12 mouse cellular contexts compared by ENCODE assay signal in genomic region chr3:102188972-102189371, GRCm38 (mm10). TPM values are rescaled to one million over a fixed set of nuclear protein-coding genes. Genes with fewer than 3 reads are reported as not detected.
DNase-seq lines count a peak whose midpoint lies in the region; ATAC-seq lines count a peak whose summit lies in the region.
"Had no signal": no experiment of that assay in that cellular context is flagged by ENCODE, and none has a peak within 500 bp of the region (broad histone marks: within the 10 kb centered on the region; RNA-seq: fewer than 3 reads in every experiment).

No protein-coding gene starts in this region.

- no peak for ATAC-seq in heart, embryonic 13.5 days (ENCODE audit: extremely low read depth, insufficient number of reproducible peaks, low FRiP score, low TSS enrichment)
- ATAC-seq in midbrain, embryonic 12.5 days (ENCODE audit: low FRiP score, low read depth): no peak

- H3K36me3 ChIP-seq in heart, embryonic 13.5 days: peaks cover 42% of the 10 kb centered on the region
- H3K36me3 ChIP-seq in midbrain, embryonic 12.5 days: no peaks in the 10 kb centered on the region
- H3K36me3 ChIP-seq: liver, embryonic 15.5 days had no signal

- no peaks in the 10 kb centered on the region for H3K27me3 ChIP-seq in heart, embryonic 13.5 days (replicated peaks)
- H3K27me3 ChIP-seq in midbrain, embryonic 12.5 days: peaks cover 56% of the 10 kb centered on the region

- peaks cover 69% of the 10 kb centered on the region for H3K4me1 ChIP-seq in heart, embryonic 13.5 days
- H3K4me1 ChIP-seq in midbrain, embryonic 12.5 days: peaks cover 28% of the 10 kb centered on the region

- 0 out of 2 replicates have a peak overlapping the region, but pooled peaks have one; percentile 5 for H3K4me3 ChIP-seq in heart, embryonic 13.5 days
- no peak overlapping the region for H3K4me3 ChIP-seq in midbrain, embryonic 12.5 days
- H3K4me3 ChIP-seq: liver, embryonic 15.5 days had no signal

- DNase-seq in embryo, embryonic 10 days (ENCODE audit: low spot score): peak; percentile 65
- no peak for DNase-seq in embryo, embryonic 9.5 days (ENCODE audit: extremely low spot score)
- peak; percentile 40 for DNase-seq in kidney, postnatal 14 days
- no peak for DNase-seq in kidney, adult 11 months
- DNase-seq in layer of hippocampus, adult 18-20 months (ENCODE audit: low spot score in 2 of 2): no peak
- no peak for DNase-seq in spleen, postnatal 14 days (ENCODE audit: low spot score in 2 of 2)
- DNase-seq: adrenal gland, adult 8-10 months; cerebellum, adult 18-20 months had no signal

- peak overlapping the region; percentile 71 for H3K27ac ChIP-seq in heart, embryonic 13.5 days (replicated peaks)
- no peak overlapping the region for H3K27ac ChIP-seq in midbrain, embryonic 12.5 days (replicated peaks)
- H3K27ac ChIP-seq: kidney, postnatal 0 days; liver, embryonic 15.5 days had no signal

- H3K9ac ChIP-seq in heart, embryonic 13.5 days: peak overlapping the region; percentile 21; the same call in 1 of the 2 replicates
- no peak overlapping the region for H3K9ac ChIP-seq in midbrain, embryonic 12.5 days (replicated peaks)
- H3K9ac ChIP-seq: liver, embryonic 15.5 days had no signal

- H3K4me2 ChIP-seq in heart, embryonic 13.5 days: peak overlapping the region; percentile 43
- H3K4me2 ChIP-seq in midbrain, embryonic 12.5 days (replicated peaks): peak overlapping the region; percentile 26
- H3K4me2 ChIP-seq: liver, embryonic 15.5 days had no signal

- no peaks in the 10 kb centered on the region for H3K9me3 ChIP-seq in heart, embryonic 13.5 days
- H3K9me3 ChIP-seq in midbrain, embryonic 12.5 days: peaks cover 3% of the 10 kb centered on the region; the same call in 1 of the 2 replicates
- H3K9me3 ChIP-seq: liver, embryonic 15.5 days had no signal

- WGBS in heart, embryonic 13.5 days: 10% methylated on average over 6 of the region's 6 CpGs
- 21% methylated on average over 6 of the region's 6 CpGs for WGBS in midbrain, embryonic 12.5 days

RNA-seq across cellular contexts. Expression of gene Vangl1, which starts 15.5 kb away (rescaled TPM):
- polyA plus RNA-seq in heart, embryonic 13.5 days (2015; fragmentation: Nextera tagmentation; extraction: Ambion mirVana): 19.2 and 24.0 TPM in 2 replicates
- 8.9 and 9.0 TPM in 2 replicates for polyA plus RNA-seq in midbrain, embryonic 12.5 days (2016; fragmentation: Nextera tagmentation; extraction: Ambion mirVana)
- 1 to 10 TPM; 5.5 to 7.8 TPM for total RNA-seq in layer of hippocampus, adult 18-20 months (2021)

Comparison
In these comparisons a context has a peak if more than half of its experiments do, and no peak if none do; other contexts are left out.
1. DNase-seq: peak in embryo, embryonic 10 days (single experiment) and kidney, postnatal 14 days (single experiment); none in embryo, embryonic 9.5 days (single experiment), kidney, adult 11 months (single experiment), layer of hippocampus, adult 18-20 months (0 of 2) and spleen, postnatal 14 days (0 of 2).